Mouse (Mus musculus) kidney, postnatal 36 days (tissue): ENCODE measurements around the gene Iqch.
A peak's percentile ranks its signal among the peaks of the same experiment; 100 is the strongest.

Experiments used
- DNase-seq, 2 experiments: peaks; one replicate each; pipeline ENCODE4 v3.0.0; 2021 to 2022; ENCODE audit warnings: mixed read lengths in 2 of 2

Gene Iqch

GRCm38 (mm10) chr9:63492291-63492690, 110.0 kb downstream of the Iqch start:
- DNase-seq: no peak

DNA sequence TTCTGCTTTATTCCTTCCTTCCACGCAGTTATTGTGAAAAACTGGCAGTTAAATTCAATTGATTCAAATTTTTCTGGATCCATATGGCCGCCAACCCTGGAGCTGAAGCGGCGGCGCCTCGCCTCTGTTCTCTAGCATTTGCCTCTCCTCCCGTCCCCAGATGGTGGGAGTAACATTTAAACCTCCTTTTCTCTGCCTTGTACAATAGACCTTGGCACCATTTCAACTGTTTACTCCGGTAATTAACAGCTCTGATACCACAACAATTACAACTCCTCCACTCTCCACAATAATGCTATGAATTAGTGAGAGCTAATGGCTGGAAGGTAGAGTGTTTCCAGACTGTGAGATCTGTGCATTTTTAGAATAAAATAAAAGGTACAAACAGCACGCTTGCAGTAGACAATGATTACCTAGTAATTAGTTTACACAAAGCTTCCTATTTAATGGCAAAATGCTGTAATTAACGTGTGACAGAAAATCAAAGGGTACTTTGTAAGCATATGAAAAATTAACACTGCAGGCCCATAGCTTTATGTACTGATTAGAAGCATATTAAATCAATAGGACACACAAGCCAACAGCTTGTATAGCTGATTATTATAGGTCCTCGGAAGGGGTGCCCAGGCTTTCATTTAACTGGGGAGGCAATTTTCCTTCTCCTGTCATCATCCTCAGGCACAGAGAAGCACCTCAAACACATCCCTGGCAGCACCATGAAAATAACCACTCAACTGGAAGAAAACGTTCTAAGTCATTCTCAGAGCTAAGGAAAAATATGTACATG, 111.6 kb downstream of the Iqch start:
- DNase-seq: no peak

GRCm38 (mm10) chr9:63489156-63489555, 113.1 kb downstream of the Iqch start:
- DNase-seq: no peak

GRCm38 (mm10) chr9:63465561-63465960, 136.7 kb downstream of the Iqch start:
- no peak for DNase-seq

DNA sequence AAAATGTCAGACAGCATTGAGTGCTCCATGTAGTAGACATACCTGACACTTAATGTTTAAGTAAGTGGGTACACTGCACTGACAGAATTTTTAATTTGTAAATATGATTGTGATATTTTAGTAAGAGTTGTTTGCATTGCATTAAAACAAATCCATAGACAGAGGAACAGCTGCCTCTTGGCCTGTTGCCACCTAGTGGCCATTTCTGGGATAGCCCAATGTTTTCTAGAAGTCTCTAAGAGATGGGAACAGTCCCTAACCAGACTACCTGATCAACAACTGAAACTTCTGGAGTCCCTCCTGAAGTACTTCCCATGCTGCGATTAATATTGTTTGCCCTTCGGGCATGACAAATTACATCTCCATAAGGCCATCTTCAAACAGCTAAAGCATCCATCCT, 140.0 kb downstream of the Iqch start:
- DNase-seq: peak; percentile 80 to 93

DNA sequence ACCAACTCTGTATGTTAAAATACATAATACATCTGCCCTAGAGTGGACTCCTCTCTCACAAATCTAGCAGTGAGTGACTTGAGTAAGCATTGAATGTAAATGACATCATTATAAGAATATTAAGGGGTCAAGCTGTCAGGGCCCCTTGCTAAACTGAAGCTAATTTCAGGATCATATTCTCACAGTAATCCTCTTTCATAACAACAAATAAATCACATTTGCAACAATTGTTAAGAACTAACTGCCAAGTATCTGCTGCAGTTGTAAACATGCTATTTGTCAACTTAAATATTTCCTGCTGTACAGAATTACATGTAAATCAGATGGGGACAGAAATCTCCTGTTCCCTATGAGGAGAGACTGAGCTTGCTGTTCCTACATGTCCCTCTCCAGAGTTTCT, 145.9 kb downstream of the Iqch start:
- no peak for DNase-seq

GRCm38 (mm10) chr9:63454341-63454740, 148.0 kb downstream of the Iqch start:
- no peak for DNase-seq

DNA sequence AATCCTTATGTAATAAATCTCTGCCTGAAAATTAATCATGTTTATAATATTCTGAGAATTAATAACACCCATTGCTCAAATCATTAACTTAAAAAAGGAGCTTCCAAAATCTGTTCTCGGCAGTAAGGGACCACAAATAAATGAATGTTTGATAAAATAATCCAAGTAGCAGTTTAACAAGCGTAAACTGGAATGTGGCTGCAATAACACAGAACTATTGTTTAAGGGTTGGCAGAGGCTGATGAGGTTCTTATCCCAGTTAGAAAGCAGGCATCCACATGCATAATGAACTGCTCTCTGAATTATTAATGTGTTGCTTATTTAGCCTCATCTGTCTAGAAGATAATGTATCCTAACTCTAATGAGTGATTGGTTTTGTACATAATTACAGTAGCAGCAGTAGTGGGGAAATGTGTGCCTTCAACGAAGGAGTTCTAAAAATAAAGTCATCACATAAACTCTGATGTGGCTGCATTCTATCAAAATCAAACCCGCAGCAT, 151.7 kb downstream of the Iqch start:
- no peak for DNase-seq

DNA sequence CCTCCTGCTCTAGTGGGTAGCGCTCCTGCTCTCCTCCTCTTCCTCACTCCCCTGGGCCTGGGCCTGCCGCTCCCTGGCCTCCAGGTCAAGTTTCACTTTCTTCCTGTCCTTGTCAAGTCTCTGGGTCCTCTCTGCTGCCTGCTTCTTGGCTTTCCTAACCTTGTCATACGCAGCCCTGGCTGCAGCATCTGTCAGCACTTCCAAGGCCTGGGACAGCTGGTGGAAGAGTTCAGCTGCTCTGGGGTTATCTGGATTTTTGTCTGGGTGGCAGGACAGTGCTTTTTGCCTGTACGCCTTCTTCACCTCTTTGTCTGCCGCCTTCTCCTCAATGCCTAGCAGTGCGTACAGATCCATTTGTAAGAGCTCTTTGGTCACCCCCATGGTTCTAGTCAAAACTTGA, 158.6 kb downstream of the Iqch start:
- no peak for DNase-seq

DNA sequence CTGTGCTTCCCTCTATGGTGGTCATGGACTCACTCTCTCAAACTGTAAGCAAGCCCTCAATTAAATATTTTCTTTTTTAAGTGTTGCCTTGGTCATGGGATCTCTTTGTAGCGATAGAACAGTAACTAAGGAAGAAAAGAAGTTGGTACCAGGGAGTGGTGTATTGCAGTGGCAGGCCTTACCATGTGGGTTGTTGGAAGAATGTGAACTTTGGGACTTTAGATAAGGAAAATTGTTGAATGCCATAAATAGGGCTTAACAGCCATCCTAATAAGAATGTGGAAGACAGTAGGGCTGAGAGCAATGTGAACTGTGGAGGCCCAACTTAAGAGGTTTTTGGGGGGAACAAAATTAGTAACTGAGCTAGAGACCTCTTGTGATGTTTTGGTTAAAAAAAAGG, 171.6 kb downstream of the Iqch start:
- no peak for DNase-seq

GRCm38 (mm10) chr9:63421096-63421736, 181.1 kb downstream of the Iqch start:
- DNase-seq: peak in 1 of 2 experiments; percentile 17

- no peak for DNase-seq
Measured at GRCm38 (mm10) chr9:63420396-63420795, 181.9 kb downstream of the Iqch start.

GRCm38 (mm10) chr9:63400176-63400575, 202.1 kb downstream of the Iqch start:
- no peak for DNase-seq

DNA sequence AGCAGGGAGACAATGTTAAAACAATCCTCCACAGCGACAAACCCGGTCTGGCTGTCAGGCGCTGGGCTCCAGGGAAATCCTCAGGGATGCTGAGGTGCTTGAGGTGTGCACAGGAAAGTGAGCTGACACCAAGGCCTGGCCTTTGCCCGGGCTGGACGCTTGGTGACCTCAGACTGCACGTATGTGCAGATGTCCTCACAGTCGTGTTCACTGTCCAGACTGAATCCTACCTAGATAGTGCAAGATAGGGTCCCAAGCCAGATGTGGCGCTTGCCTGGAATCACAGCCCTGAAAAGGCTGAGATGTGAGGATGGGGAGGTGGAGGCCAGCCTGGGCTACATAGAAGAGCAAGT, 202.9 kb downstream of the Iqch start:
- no peak for DNase-seq

DNA sequence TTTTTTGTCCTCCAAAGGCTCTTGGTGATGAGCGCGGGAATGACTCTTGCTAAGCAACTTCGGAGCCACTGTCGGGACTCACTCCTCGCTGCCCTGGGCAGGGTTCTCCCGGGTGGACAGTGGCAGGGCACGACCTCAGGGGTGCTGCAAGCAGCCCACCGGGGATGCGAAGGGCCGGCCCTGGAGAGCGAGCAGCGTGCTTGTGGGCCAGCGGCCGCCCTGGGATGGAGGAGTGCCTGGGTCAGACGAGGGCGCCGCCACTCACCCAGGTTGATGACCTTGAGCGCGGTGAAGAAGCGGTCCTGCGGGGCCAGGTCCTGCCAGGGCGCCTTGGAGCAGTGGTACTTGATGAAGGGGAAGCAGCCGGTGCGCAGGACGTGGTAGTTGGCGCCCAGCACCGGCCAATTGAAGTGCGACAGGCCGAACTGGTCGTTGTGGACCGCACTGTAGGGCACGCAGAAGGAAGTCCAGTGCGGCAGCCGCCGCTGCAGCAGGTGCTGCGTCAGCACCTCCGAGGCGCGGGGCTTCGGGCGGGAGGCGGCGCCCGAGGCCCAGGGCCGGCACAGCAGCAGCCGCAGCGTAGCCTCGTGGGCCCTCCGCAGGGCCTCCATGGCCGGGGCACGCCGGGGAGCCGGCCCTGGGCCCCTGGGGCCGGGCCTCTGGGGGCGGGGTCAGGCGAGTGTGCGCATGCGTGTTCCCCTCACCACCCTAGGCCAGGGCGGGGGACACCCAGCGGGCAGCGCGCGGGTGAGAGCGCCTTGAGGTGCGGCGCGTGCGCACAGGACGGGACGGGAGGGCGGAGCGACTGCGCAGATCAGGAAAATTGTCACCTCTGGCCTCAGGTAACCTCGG, 203.5 kb downstream of the Iqch start, which contains the start of gene 2300009A05Rik:
Gene 2300009A05Rik (minus strand): TSS at position 636 of the 852 bp plus-strand sequence.
- peak; percentile 96 to 98 for DNase-seq

GRCm38 (mm10) chr9:63395612-63396011, 206.7 kb downstream of the Iqch start:
- no peak for DNase-seq

DNA sequence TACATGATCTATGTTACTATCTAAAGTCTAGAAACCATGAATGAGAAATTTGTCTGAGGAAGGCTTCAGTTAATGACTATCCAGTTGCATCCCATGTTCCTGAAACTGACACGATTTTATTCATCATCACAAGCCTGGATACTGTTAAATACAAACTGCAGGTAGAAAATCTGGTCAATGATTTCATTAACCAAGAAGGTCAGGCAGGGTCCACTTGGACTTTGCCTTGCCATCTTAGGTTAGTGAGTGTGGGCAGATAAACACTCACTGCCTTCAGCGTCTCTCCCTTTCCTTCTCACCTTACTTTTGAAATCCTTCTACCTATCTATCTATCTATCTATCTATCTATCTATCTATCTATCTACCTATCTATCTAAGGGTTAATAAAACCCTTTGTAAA, 211.0 kb downstream of the Iqch start:
- peak; percentile 48 to 73 for DNase-seq

DNA sequence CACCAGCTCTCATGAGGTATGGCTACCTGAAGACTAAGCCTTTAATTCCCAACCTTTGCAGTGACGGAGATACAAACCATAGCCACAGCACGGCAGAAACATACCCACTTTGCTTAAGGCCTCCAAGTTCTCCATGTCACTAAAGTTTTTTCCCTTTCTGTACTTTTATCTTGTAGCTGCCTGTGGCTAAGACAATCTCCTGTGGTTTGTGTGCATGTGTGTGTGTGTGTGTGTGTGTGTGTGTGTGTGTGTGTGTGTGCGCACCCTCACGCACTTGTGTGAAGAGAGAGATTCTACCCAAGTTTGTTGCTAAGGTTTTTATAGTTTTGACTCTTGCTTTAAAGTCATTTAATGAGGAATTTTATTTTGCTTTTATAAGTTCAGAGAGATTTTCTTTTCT, 219.5 kb downstream of the Iqch start:
- no peak for DNase-seq

DNA sequence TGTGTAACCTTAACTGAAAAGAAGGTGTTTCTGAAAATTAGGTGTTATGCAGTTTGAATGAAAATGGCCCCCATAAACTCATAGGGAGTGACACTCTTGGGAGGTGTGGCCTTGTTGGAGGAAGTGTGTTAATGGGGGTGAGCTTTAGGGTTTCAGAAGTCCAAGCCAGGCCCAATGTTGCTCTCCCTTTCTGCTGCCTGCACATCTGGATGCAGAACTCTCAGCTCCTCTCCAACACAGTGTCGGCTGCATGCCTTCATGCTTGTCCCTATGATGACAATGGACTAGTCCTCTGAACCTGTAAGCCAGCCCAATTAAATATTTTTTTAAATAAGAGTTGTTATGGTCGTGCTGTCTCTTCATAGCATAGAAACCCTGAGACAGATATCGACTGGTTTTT, 222.0 kb downstream of the Iqch start:
- DNase-seq: no peak

DNA sequence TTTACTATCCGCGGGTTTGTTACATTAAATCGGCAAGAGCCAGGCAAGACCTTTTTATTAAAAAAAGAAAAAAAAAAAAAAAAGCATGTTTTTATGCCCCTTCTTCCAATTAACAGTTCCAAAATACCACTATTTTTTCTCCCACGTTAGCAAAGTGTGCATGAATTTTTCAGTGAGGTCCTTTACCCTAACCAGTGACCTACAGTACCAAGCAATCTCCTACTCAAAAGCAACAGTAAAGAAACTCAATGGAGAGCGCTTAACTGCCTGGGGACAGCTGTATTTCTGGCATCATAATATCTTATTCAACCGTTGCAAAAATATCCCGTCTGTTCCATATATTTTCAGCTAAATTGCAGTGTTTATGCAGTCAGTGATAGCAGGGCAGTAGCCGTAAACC, 224.1 kb downstream of the Iqch start:
- no peak for DNase-seq

- peak; percentile 94 to 95 for DNase-seq
Measured at GRCm38 (mm10) chr9:63377270-63378142, 224.8 kb downstream of the Iqch start, which contains the start of gene Map2k5. Map2k5 (minus strand) TSS chr9:63377902.

DNA sequence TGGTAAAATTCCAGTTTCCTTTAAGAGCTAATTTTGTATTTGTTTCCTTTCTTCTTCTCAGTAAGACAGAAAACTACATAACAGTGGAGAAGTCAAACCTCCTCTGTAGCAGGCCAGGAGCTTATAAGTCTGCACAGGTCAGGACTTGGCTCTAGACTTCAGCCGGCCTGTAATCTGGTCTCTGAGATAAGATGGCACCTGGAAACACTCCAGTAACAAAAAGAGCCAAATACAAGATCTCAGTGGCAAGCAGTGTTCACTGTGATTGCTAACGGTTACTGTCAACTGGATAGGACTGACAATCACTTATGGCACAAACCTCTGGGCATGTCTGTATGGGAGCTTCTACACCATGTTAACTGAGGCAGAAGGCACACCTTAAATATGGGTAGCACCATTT, 229.0 kb downstream of the Iqch start:
- DNase-seq: no peak
